Mouse (Mus musculus) common myeloid progenitor, adult 5-6 weeks (primary cell): ENCODE results near the gene Zcchc24. TPM values are rescaled to one million over a fixed set of nuclear protein-coding genes. Genes with fewer than 3 reads are reported as not detected.

Experiments
- ATAC-seq: replicated peaks from 2 replicates; pipeline ENCODE4 v1.8.0; 2016; ENCODE audit warnings: low read depth, mild to moderate bottlenecking, moderate TSS enrichment, inconsistent platforms; ENCODE audit not compliant: poor library complexity, severe bottlenecking
- total RNA-seq: library from RNA; stranded (forward); fragments of 200-1000, 187-1606 nt; gene quantifications from 2 replicates; pipeline ENCODE4 v1.2.3, GENCODE M21; 2017

Zcchc24 gene
- total RNA-seq, 1 experiment from 2014 or later, result 3.7 TPM

- 0 out of 2 replicates have a peak, but pooled peaks have one; percentile 22 for ATAC-seq
These were observed 81.6 kb downstream of the Zcchc24 start for GRCm38 (mm10) chr14:25686983-25687901.

DNA sequence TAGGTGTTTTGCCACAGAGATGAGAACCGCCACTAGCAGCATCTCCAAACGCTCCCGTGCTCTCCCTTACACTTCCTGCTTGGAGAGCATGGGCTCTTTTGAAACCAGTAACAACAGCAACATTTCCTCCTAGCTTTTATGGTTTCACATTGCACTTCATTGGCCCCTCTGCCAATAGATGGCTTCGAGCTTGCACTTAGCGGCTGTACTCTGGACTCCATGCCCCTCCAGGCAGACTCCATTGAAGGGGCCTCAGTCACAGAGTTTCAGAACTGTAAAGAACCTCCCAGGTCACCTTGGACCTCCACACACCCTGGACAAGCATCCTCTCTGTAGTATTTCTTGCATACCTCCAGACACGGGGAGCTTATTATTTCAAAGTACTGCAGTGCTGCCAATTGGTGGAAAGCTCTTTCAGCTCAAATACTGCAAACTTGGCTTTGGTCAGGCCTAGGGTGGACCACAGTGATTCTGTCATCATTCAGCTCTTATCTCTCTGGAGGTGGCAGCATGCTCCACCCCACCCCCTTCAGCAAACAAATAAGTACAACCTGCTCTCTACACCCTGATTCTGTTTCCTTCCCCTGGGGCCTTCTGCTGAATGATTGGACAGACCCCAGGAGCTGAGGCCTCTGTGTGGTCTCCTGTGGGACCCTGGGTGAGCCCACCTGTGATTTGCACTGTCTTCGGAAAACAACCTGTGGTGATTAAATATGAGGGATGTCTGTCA, 82.5 kb downstream of the Zcchc24 start:
- ATAC-seq, result peak; percentile 45; the same call in 1 of the 2 replicates

DNA sequence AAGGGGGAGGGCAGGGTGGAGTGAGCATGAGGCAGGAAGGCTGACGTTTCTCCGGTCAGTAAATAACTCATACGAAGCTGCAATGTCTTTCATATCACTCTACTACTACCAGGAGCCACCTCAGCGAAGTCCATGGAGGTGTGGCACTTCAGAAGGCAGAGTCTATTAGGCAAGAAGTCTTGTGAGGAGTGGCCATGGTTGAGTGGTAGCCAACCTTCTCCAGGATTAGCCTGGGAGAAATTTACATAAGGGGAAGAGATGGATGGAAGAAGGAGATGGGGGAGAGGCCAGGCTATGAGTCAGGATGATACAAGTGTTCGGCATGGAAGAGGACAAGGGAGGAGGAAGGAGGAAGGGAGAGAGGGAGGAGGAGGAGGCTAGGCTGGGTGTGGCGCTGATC, 86.8 kb downstream of the Zcchc24 start:
- ATAC-seq, result no peak

- ATAC-seq, result no peak
These were observed 89.2 kb downstream of the Zcchc24 start for GRCm38 (mm10) chr14:25679625-25680024.

GRCm38 (mm10) chr14:25667587-25667986, 101.3 kb downstream of the Zcchc24 start:
- peak; percentile 64 for ATAC-seq

GRCm38 (mm10) chr14:25666668-25667376, 102.0 kb downstream of the Zcchc24 start:
- no peak for ATAC-seq

GRCm38 (mm10) chr14:25665314-25665970, 103.4 kb downstream of the Zcchc24 start:
- ATAC-seq, result no peak

GRCm38 (mm10) chr14:25664310-25664695, 104.5 kb downstream of the Zcchc24 start:
- no peak for ATAC-seq

- no peak for ATAC-seq
These were observed 105.1 kb downstream of the Zcchc24 start for GRCm38 (mm10) chr14:25663649-25664309.

Other genes starting within 250 kb of the Zcchc24 start
- gene Ppif, start 74.9 kb downstream of the Zcchc24 start, total RNA-seq, result 44.9 and 49.5 TPM in 2 replicates
- gene Anxa11, start 73.1 kb upstream of the Zcchc24 start, total RNA-seq, result 7.4 and 12.9 TPM in 2 replicates
- not detected in 2 replicates for gene Plac9a, start 134.1 kb upstream of the Zcchc24 start, total RNA-seq
- gene Tmem254a, start 158.6 kb upstream of the Zcchc24 start, total RNA-seq, result 0.59 and 4.0 TPM in 2 replicates
- gene Cphx1, start 169.3 kb upstream of the Zcchc24 start, total RNA-seq, result not detected in 2 replicates
- not detected in 2 replicates for gene Duxbl1, start 209.5 kb upstream of the Zcchc24 start, total RNA-seq